Mouse (Mus musculus) E14TG2a.4 (cell line): ENCODE measurements around the gene Nlk.

Source experiments
- CTCF ChIP-seq: conservative IDR thresholded peaks from 2 replicates; pipeline ENCODE4 v1.5.1; 2014; ENCODE audit warnings: low read length
- NANOG ChIP-seq: IDR thresholded peaks from 2 replicates; pipeline ENCODE4 v1.6.1; 2014; ENCODE audit warnings: borderline replicate concordance, low read length, mixed read lengths

DNA sequence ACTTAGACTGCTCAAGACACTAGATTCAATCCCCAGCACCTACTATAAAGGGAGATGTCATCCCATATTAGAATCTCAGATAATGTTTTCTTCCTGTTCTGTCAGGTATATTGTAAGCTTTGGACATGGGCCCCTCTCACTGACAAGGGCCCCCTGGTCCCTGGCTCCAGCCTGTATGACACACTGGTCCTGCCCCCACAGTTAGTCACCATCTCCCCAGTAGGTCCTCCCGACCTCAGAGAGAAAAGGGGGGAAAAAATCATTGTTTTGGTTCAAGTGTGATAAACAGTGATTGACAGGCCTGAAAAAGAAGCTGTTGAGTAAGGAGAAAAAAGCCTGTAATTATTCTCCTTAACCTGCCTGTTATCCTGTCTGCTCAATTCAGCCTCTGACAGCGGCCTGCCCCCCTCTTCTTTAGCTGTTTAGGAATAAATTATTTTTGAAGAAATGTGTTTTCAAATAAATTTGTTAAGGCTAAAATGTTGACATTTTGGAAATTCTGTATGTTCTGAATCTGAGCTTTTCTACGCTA is 39.8 kb upstream of the Nlk start:
- TF ChIP-seq CTCF (no peak), NANOG (no peak)
